Mouse (Mus musculus): Measurements from ENCODE around the gene Lrrc2. TPM values are rescaled to one million over a fixed set of nuclear protein-coding genes. Genes with fewer than 3 reads are reported as not detected.

Lrrc2 gene
- polyA plus RNA-seq, 1 experiment: 3.5 TPM

GRCm38 (mm10) chr9:111003279-111003678 is 51.9 kb downstream of the Lrrc2 start:
- no peak for DNase-seq
- Histone ChIP-seq H3K27ac (ENCODE audit: insufficient read depth, low read length) (no peak overlapping the region), H3K27me3 (ENCODE audit: control insufficient read depth, insufficient read depth, low read length) (no peaks in the 10 kb centered on the region), H3K4me3 (replicated peaks; ENCODE audit: insufficient read depth, low read depth, low read length) (no peak overlapping the region), H3K4me1 (ENCODE audit: control insufficient read depth, insufficient read depth, low read length) (no peaks in the 10 kb centered on the region)
- TF ChIP-seq CTCF (IDR thresholded peaks at IDR 0.05; ENCODE audit: borderline replicate concordance, insufficient read depth, low read depth, low read length) (no peak), POLR2A (IDR thresholded peaks at IDR 0.05; ENCODE audit: borderline replicate concordance, insufficient read depth, low read length) (no peak)
- 92% methylated on average over 9 of the region's 9 CpGs for WGBS

- Histone ChIP-seq H3K27ac (ENCODE audit: insufficient read depth, low read length) (no peak overlapping the region), H3K27me3 (ENCODE audit: control insufficient read depth, insufficient read depth, low read length) (no peaks in the 10 kb centered on the region), H3K4me3 (replicated peaks; ENCODE audit: insufficient read depth, low read depth, low read length) (no peak overlapping the region), H3K4me1 (ENCODE audit: control insufficient read depth, insufficient read depth, low read length) (no peaks in the 10 kb centered on the region)
- no peak for TF ChIP-seq POLR2A (IDR thresholded peaks at IDR 0.05; ENCODE audit: borderline replicate concordance, insufficient read depth, low read length)
- TF ChIP-seq CTCF (IDR thresholded peaks at IDR 0.05; ENCODE audit: borderline replicate concordance, insufficient read depth, low read depth, low read length): no peak
- no peak for DNase-seq
- WGBS: 95% methylated on average over 2 of the region's 2 CpGs
Observed at GRCm38 (mm10) chr9:111006544-111006943, 55.2 kb downstream of the Lrrc2 start.

- H3K4me3 ChIP-seq (replicated peaks; ENCODE audit: insufficient read depth, low read depth, low read length): no peak overlapping the region
- no peak for TF ChIP-seq CTCF (IDR thresholded peaks at IDR 0.05; ENCODE audit: borderline replicate concordance, insufficient read depth, low read depth, low read length)
- TF ChIP-seq POLR2A (IDR thresholded peaks at IDR 0.05; ENCODE audit: borderline replicate concordance, insufficient read depth, low read length): no peak
- H3K27me3 ChIP-seq (ENCODE audit: control insufficient read depth, insufficient read depth, low read length): no peaks in the 10 kb centered on the region
- 64% methylated on average over 3 of the region's 3 CpGs for WGBS
- no peak for DNase-seq
- H3K4me1 ChIP-seq (ENCODE audit: control insufficient read depth, insufficient read depth, low read length): no peaks in the 10 kb centered on the region
- no peak overlapping the region for H3K27ac ChIP-seq (ENCODE audit: insufficient read depth, low read length)
Observed at GRCm38 (mm10) chr9:111009763-111010162, 58.4 kb downstream of the Lrrc2 start.

GRCm38 (mm10) chr9:111011550-111011949 is 60.2 kb downstream of the Lrrc2 start:
- Histone ChIP-seq H3K27ac (ENCODE audit: insufficient read depth, low read length) (no peak overlapping the region), H3K4me3 (replicated peaks; ENCODE audit: insufficient read depth, low read depth, low read length) (no peak overlapping the region), H3K4me1 (ENCODE audit: control insufficient read depth, insufficient read depth, low read length) (no peaks in the 10 kb centered on the region), H3K27me3 (ENCODE audit: control insufficient read depth, insufficient read depth, low read length) (no peaks in the 10 kb centered on the region)
- TF ChIP-seq CTCF (IDR thresholded peaks at IDR 0.05; ENCODE audit: borderline replicate concordance, insufficient read depth, low read depth, low read length) (no peak), POLR2A (IDR thresholded peaks at IDR 0.05; ENCODE audit: borderline replicate concordance, insufficient read depth, low read length) (no peak)
- 71% methylated on average over 9 of the region's 9 CpGs for WGBS
- DNase-seq: no peak

GRCm38 (mm10) chr9:111012041-111012440 is 60.7 kb downstream of the Lrrc2 start:
- no peak for DNase-seq
- Histone ChIP-seq H3K27ac (ENCODE audit: insufficient read depth, low read length) (no peak overlapping the region), H3K4me1 (ENCODE audit: control insufficient read depth, insufficient read depth, low read length) (no peaks in the 10 kb centered on the region), H3K4me3 (replicated peaks; ENCODE audit: insufficient read depth, low read depth, low read length) (no peak overlapping the region), H3K27me3 (ENCODE audit: control insufficient read depth, insufficient read depth, low read length) (no peaks in the 10 kb centered on the region)
- WGBS: 67% methylated on average over 3 of the region's 3 CpGs
- no peak for TF ChIP-seq POLR2A (IDR thresholded peaks at IDR 0.05; ENCODE audit: borderline replicate concordance, insufficient read depth, low read length)
- no peak for TF ChIP-seq CTCF (IDR thresholded peaks at IDR 0.05; ENCODE audit: borderline replicate concordance, insufficient read depth, low read depth, low read length)

- Histone ChIP-seq H3K27me3 (ENCODE audit: control insufficient read depth, insufficient read depth, low read length) (no peaks in the 10 kb centered on the region), H3K27ac (ENCODE audit: insufficient read depth, low read length) (no peak overlapping the region), H3K4me1 (ENCODE audit: control insufficient read depth, insufficient read depth, low read length) (no peaks in the 10 kb centered on the region), H3K4me3 (replicated peaks; ENCODE audit: insufficient read depth, low read depth, low read length) (no peak overlapping the region)
- TF ChIP-seq CTCF (IDR thresholded peaks at IDR 0.05; ENCODE audit: borderline replicate concordance, insufficient read depth, low read depth, low read length) (no peak), POLR2A (IDR thresholded peaks at IDR 0.05; ENCODE audit: borderline replicate concordance, insufficient read depth, low read length) (no peak)
- 76% methylated on average over 4 of the region's 4 CpGs for WGBS
- DNase-seq: no peak
Observed at GRCm38 (mm10) chr9:111015658-111016057, 64.3 kb downstream of the Lrrc2 start.

- Histone ChIP-seq H3K4me3 (replicated peaks; ENCODE audit: insufficient read depth, low read depth, low read length) (no peak within 1 kb of the TSS), H3K27ac (ENCODE audit: insufficient read depth, low read length) (no peak within 1 kb of the TSS), H3K4me1 (ENCODE audit: control insufficient read depth, insufficient read depth, low read length) (no peaks in the 10 kb centered on the region), H3K27me3 (ENCODE audit: control insufficient read depth, insufficient read depth, low read length) (no peaks in the 10 kb centered on the region)
- WGBS: 87% methylated on average over 5 of the region's 5 CpGs
- TF ChIP-seq CTCF (IDR thresholded peaks at IDR 0.05; ENCODE audit: borderline replicate concordance, insufficient read depth, low read depth, low read length): no peak
- TF ChIP-seq POLR2A (IDR thresholded peaks at IDR 0.05; ENCODE audit: borderline replicate concordance, insufficient read depth, low read length): no peak
- DNase-seq: no peak
Observed at GRCm38 (mm10) chr9:111019022-111019421, 67.7 kb downstream of the Lrrc2 start, which contains the start of gene Ltf. Gene Ltf, plus strand, starts transcription at chr9:111019271.

GRCm38 (mm10) chr9:111026791-111027190 is 75.4 kb downstream of the Lrrc2 start:
- no peak for TF ChIP-seq POLR2A (IDR thresholded peaks at IDR 0.05; ENCODE audit: borderline replicate concordance, insufficient read depth, low read length)
- no peak for TF ChIP-seq CTCF (IDR thresholded peaks at IDR 0.05; ENCODE audit: borderline replicate concordance, insufficient read depth, low read depth, low read length)
- H3K27ac ChIP-seq (ENCODE audit: insufficient read depth, low read length): no peak overlapping the region
- H3K4me1 ChIP-seq (ENCODE audit: control insufficient read depth, insufficient read depth, low read length): no peaks in the 10 kb centered on the region
- DNase-seq: no peak
- H3K27me3 ChIP-seq (ENCODE audit: control insufficient read depth, insufficient read depth, low read length): no peaks in the 10 kb centered on the region; the same call in 1 of the 2 replicates
- WGBS: 90% methylated on average over 10 of the region's 10 CpGs
- H3K4me3 ChIP-seq (replicated peaks; ENCODE audit: insufficient read depth, low read depth, low read length): no peak overlapping the region

Other genes starting within 250 kb of the Lrrc2 start
- gene Myl3, start 209.7 kb upstream of the Lrrc2 start, polyA plus RNA-seq (2012; rRNA removed): 0.43 and 0.51 TPM in 2 replicates
- 12.5 and 12.9 TPM in 2 replicates for gene Pth1r, start 204.4 kb upstream of the Lrrc2 start, polyA plus RNA-seq (2012; rRNA removed)
- gene Prss42, start 153.4 kb upstream of the Lrrc2 start, polyA plus RNA-seq (2012; rRNA removed): not detected in 2 replicates
- not detected in 2 replicates for gene Prss44, start 137.6 kb upstream of the Lrrc2 start, polyA plus RNA-seq (2012; rRNA removed)
- gene Prss43, start 124.9 kb upstream of the Lrrc2 start, polyA plus RNA-seq (2012; rRNA removed): 0.08 and 0.10 TPM in 2 replicates
- gene Prss45, start 117.0 kb upstream of the Lrrc2 start, polyA plus RNA-seq (2012; rRNA removed): 0.25 and 0.43 TPM in 2 replicates
- gene Prss46, start 107.0 kb upstream of the Lrrc2 start, polyA plus RNA-seq (2012; rRNA removed): not detected in 2 replicates
- 0.71 and 0.72 TPM in 2 replicates for gene Prss50, start 93.6 kb upstream of the Lrrc2 start, polyA plus RNA-seq (2012; rRNA removed)
- gene Als2cl, start 71.7 kb upstream of the Lrrc2 start, polyA plus RNA-seq (2012; rRNA removed): 15.1 and 15.8 TPM in 2 replicates
- 3.7 and 4.4 TPM in 2 replicates for gene Tmie, start 71.4 kb upstream of the Lrrc2 start, polyA plus RNA-seq (2012; rRNA removed)
- gene Fam240a, start 34.7 kb upstream of the Lrrc2 start, polyA plus RNA-seq (2012; rRNA removed): not detected in 2 replicates
- 7.2 and 7.5 TPM in 2 replicates for gene Tdgf1, start 5.4 kb upstream of the Lrrc2 start, polyA plus RNA-seq (2012; rRNA removed)
- 0.34 and 0.63 TPM in 2 replicates for gene Rtp3, start 39.0 kb downstream of the Lrrc2 start, polyA plus RNA-seq (2012; rRNA removed)
- gene Ltf, start 67.7 kb downstream of the Lrrc2 start, polyA plus RNA-seq (2012; rRNA removed): 0.49 and 1.6 TPM in 2 replicates
- gene Ccrl2, start 106.0 kb downstream of the Lrrc2 start, polyA plus RNA-seq (2012; rRNA removed): 1.1 and 2.2 TPM in 2 replicates
- gene Lrrfip2, start 166.0 kb downstream of the Lrrc2 start, polyA plus RNA-seq (2012; rRNA removed): 62.8 and 63.1 TPM in 2 replicates

Data from cerebellum, adult 2 months (tissue).